Mouse (Mus musculus) embryonic facial prominence, embryonic 14.5 days (tissue): ENCODE results near the gene Ptx4. TPM values are rescaled to one million over a fixed set of nuclear protein-coding genes. Genes with fewer than 3 reads are reported as not detected.

Experiments used
- ATAC-seq: fragments of 200-750 bp; cut with Nextera tagmentation; 2 replicates; pipeline ENCODE4 v1.8.0; 2017; ENCODE audit warnings: low read depth, moderate number of reproducible peaks, moderate TSS enrichment
- DNase-seq: peaks from one replicate; pipeline ENCODE4 v3.0.0-alpha.2; 2015; ENCODE audit warnings: low spot score
- H3K27ac ChIP-seq: fragments of 300-500 bp; sonication (generic); replicated peaks from 2 replicates; pipeline ENCODE4 v1.5.1; 2014; ENCODE audit warnings: low read depth, mild to moderate bottlenecking, low read length, moderate library complexity
- H3K27me3 ChIP-seq: fragments of 300-500 bp; sonication (generic); replicated peaks from 2 replicates; pipeline ENCODE4 v1.6.1; 2014; ENCODE audit warnings: low read length; ENCODE audit not compliant: control insufficient read depth, insufficient read depth
- H3K36me3 ChIP-seq: fragments of 300-500 bp; sonication (generic); 2 replicates; pipeline ENCODE4 v1.6.1; 2014; ENCODE audit warnings: low read length, mixed read lengths; ENCODE audit not compliant: control insufficient read depth, insufficient read depth
- H3K4me1 ChIP-seq: fragments of 300-500 bp; sonication (generic); 2 replicates; pipeline ENCODE4 v1.6.1; 2014; ENCODE audit warnings: antibody characterized with exemption, low read length; ENCODE audit not compliant: control insufficient read depth, insufficient read depth
- H3K4me2 ChIP-seq: fragments of 300-500 bp; sonication (generic); 2 replicates; pipeline ENCODE4 v1.6.1; 2014; ENCODE audit warnings: low read depth, mild to moderate bottlenecking, low read length, moderate library complexity, mixed read lengths
- H3K4me3 ChIP-seq: fragments of 300-500 bp; sonication (generic); 2 replicates; pipeline ENCODE4 v1.5.1; 2014; ENCODE audit warnings: low read depth, mild to moderate bottlenecking, low read length
- H3K9ac ChIP-seq: fragments of 300-500 bp; sonication (generic); 2 replicates; pipeline ENCODE4 v1.6.1; 2014; ENCODE audit warnings: low read depth, mild to moderate bottlenecking, low read length, moderate library complexity, mixed read lengths
- H3K9me3 ChIP-seq: fragments of 300-500 bp; sonication (generic); 2 replicates; pipeline ENCODE4 v1.6.1; 2016; ENCODE audit warnings: low read length; ENCODE audit not compliant: control insufficient read depth
- WGBS: fragments of 180-500 bp; shearing (Covaris S2); extraction: QIAGEN DNeasy Blood & Tissue Kit; methylation state at CpG from one replicate; pipeline ENCODE4 v1.1.7; 2014; 5-methylcytosine and 5-hydroxymethylcytosine counted together
- polyA plus RNA-seq: library from polyadenylated mRNA; unstranded; fragments of >200 nt; fragmentation: Nextera tagmentation; extraction: Ambion mirVana; gene quantifications from 2 replicates; pipeline ENCODE4 v1.2.1, GENCODE M21; 2014

The Ptx4 gene
- polyA plus RNA-seq, 1 experiment from 2014 or later = 1.8 TPM

DNA sequence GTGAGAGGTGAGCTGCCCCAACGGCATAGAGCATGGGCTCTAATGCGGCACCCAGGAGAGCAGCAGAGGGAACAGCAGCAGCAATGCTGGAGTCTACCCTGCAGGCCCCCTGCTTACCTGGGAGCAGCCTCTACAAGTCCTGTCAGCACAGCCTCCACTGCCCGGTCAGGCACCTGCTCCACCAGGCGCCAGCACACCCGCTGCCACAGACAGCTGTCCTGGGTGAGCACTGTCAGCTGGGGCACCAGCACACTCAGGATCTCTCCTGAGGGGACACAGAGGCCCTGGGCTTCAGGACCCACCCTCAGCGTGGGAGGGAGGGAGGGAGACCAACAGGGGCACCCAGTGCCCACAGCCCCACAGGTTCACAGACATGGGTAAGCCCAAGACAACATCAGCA is 10.0 kb upstream of the Ptx4 start:
- Histone ChIP-seq H3K27ac (no peak overlapping the region), H3K36me3 (peaks cover 68% of the 10 kb centered on the region), H3K9me3 (no peaks in the 10 kb centered on the region), H3K4me2 (no peak overlapping the region), H3K9ac (no peak overlapping the region), H3K4me1 (peaks cover 5% of the 10 kb centered on the region), H3K27me3 (no peaks in the 10 kb centered on the region), H3K4me3 (no peak overlapping the region)
- no peak for DNase-seq
- ATAC-seq = no peak
- WGBS = 92% methylated on average over 6 of the region's 6 CpGs

DNA sequence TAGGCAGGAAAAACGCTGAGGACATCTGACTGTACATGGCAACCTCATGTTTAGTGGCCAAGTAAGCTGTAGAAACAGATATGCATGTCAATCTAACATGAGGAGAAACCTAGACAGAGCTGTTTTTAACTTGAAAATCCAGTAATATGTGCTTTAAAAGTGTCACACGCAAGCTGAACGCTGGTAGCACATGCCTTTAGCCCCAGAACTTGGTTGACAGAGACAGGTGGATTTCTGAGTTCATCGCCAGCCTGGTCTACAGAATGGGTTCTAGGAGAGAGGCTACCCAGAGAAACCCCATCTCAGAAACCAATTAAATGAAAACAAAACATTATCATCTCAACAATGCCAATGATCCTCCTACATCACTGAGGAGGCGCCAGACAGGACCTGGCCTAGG is 9.3 kb upstream of the Ptx4 start:
- no peak overlapping the region for H3K4me2 ChIP-seq
- H3K4me1 ChIP-seq = peaks cover 5% of the 10 kb centered on the region
- 90% methylated on average over 5 of the region's 5 CpGs for WGBS
- DNase-seq (no peak), ATAC-seq (no peak)
- H3K9me3 ChIP-seq = no peaks in the 10 kb centered on the region
- no peak overlapping the region for H3K27ac ChIP-seq
- no peak overlapping the region for H3K4me3 ChIP-seq
- H3K27me3 ChIP-seq = no peaks in the 10 kb centered on the region
- H3K9ac ChIP-seq = no peak overlapping the region
- peaks cover 62% of the 10 kb centered on the region for H3K36me3 ChIP-seq

- Histone ChIP-seq H3K9me3 (no peaks in the 10 kb centered on the region), H3K4me2 (no peak overlapping the region), H3K27ac (no peak overlapping the region), H3K4me3 (no peak overlapping the region), H3K4me1 (peaks cover 5% of the 10 kb centered on the region), H3K9ac (0 out of 2 replicates have a peak overlapping the region, but pooled peaks have one; percentile 25), H3K36me3 (peaks cover 55% of the 10 kb centered on the region), H3K27me3 (no peaks in the 10 kb centered on the region)
- ATAC-seq (no peak), DNase-seq (no peak)
- WGBS = 79% methylated on average over 8 of the region's 8 CpGs
These were observed 8.7 kb upstream of the Ptx4 start for GRCm38 (mm10) chr17:25111739-25112422.

- H3K27ac ChIP-seq = no peak overlapping the region
- H3K36me3 ChIP-seq = peaks cover 50% of the 10 kb centered on the region
- H3K4me1 ChIP-seq = peaks cover 5% of the 10 kb centered on the region
- no peaks in the 10 kb centered on the region for H3K27me3 ChIP-seq
- 72% methylated on average over 3 of the region's 3 CpGs for WGBS
- no peak overlapping the region for H3K4me3 ChIP-seq
- no peak for DNase-seq
- ATAC-seq = no peak
- no peaks in the 10 kb centered on the region for H3K9me3 ChIP-seq
- 0 out of 2 replicates have a peak overlapping the region, but pooled peaks have one; percentile 25 for H3K9ac ChIP-seq
- H3K4me2 ChIP-seq = no peak overlapping the region
These were observed 8.1 kb upstream of the Ptx4 start for GRCm38 (mm10) chr17:25112423-25112810.

GRCm38 (mm10) chr17:25114908-25115645 is 5.5 kb upstream of the Ptx4 start:
- Histone ChIP-seq H3K9ac (peak overlapping the region; percentile 80), H3K27me3 (no peaks in the 10 kb centered on the region), H3K27ac (peak overlapping the region; percentile 94), H3K4me1 (peaks cover 5% of the 10 kb centered on the region), H3K4me3 (peak overlapping the region; percentile 70), H3K9me3 (no peaks in the 10 kb centered on the region), H3K4me2 (peak overlapping the region; percentile 95), H3K36me3 (peaks cover 23% of the 10 kb centered on the region; the same call in 1 of the 2 replicates)
- ATAC-seq (peak; percentile 49), DNase-seq (peak; percentile 56)
- WGBS = 5% methylated on average over 23 of the region's 23 CpGs

DNA sequence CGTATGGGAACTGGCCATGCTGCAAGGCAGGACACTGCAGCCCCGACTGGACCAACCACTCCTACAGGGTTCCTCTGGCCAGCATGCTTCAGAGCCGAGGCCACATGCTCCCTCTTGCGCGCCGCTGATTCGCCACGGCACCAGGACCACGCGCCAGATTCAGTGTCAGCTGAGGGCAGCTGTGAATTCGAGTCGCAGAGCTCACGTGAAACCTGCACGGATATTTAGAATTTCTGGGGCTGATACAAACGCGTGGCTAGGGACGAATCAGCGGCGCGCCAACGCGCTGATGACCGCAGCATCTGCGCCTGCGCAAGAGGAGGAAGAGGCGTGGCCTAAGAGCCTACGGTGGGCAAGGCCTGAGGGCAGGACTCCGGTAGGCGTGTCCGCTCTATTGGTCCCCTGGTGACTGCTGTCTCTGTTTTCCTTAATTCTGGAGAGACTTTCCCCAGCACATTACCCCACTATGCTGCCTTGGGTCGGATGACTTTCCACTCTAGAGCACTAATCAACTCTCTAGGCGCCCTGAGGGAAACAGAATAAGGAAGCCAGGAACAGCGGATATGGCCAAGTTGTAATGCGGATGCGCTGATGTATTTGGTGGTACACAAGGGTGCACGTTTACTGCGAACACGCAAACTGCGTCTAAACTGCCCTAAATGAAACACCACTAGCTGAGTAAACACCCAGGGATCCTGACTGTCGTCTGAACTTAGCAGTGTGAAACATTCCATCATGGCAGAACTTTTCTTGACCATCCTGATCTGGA is 4.7 kb upstream of the Ptx4 start, which contains the start of gene Telo2:
Telo2 (minus strand) TSS at position 304 of the 769 bp plus-strand sequence.
- peak; percentile 96 for DNase-seq
- Histone ChIP-seq H3K27ac (peak within 1 kb of the TSS; percentile 94), H3K27me3 (no peaks in the 10 kb centered on the region), H3K4me2 (peak within 1 kb of the TSS; percentile 95), H3K9me3 (no peaks in the 10 kb centered on the region), H3K36me3 (0 out of 2 replicates have a peak, but pooled peaks cover 16% of the 10 kb centered on the region), H3K9ac (peak within 1 kb of the TSS; percentile 80), H3K4me3 (peak within 1 kb of the TSS; percentile 70), H3K4me1 (peaks cover 5% of the 10 kb centered on the region)
- ATAC-seq = peak; percentile 93
- WGBS = 6% methylated on average over 30 of the region's 40 CpGs

DNA sequence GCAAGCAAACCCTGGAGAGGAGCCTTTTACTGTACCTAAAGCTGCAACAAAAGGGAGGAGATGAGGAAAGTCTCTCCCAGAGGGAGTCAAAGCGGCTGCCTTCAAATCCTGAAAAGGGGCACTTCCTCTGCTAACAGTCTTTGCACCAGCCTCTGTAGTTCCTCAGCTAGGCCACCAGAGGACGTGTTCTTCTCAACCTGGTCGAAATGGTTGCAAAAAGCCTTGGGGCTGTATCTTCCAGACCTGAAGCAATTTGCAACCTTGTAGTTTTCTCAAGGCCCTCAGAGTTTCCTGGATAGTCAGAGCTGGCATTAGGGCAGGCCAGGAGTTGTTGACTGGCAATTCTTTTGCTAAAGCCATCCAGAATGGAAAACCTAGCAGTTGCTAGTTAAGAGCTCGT is 3.3 kb upstream of the Ptx4 start:
- Histone ChIP-seq H3K36me3 (0 out of 2 replicates have a peak, but pooled peaks cover 8% of the 10 kb centered on the region), H3K9me3 (no peaks in the 10 kb centered on the region), H3K27me3 (no peaks in the 10 kb centered on the region), H3K4me2 (no peak overlapping the region), H3K4me3 (no peak overlapping the region), H3K9ac (no peak overlapping the region), H3K4me1 (peaks cover 5% of the 10 kb centered on the region), H3K27ac (no peak overlapping the region)
- 38% methylated on average over 4 of the region's 4 CpGs for whole genome bisulfite sequencing
- ATAC-seq (no peak), DNase-seq (no peak)

DNA sequence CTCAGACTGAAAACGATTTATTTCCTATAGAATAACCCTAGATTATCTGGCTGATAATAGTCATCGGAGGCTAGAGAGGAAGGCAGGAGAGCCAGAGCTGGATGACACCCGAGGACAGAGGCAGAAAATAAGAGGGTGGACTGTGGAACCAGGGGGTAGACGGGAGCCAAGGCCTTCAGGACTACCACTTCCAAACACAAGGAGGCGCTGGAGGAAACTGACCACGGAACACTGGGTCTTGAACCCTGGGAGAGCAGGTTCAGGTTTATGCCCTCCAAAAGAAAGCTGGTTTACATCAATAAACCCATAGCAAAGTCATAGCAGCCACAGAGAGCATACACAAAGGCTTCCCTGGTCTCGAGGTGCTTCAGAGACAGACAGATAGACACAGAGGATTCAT is 3.4 kb downstream of the Ptx4 start:
- DNase-seq (no peak), ATAC-seq (no peak)
- Histone ChIP-seq H3K9me3 (no peaks in the 10 kb centered on the region), H3K4me3 (no peak overlapping the region), H3K27me3 (no peaks in the 10 kb centered on the region), H3K4me2 (no peak overlapping the region), H3K9ac (no peak overlapping the region), H3K4me1 (no peaks in the 10 kb centered on the region), H3K27ac (no peak overlapping the region), H3K36me3 (no peaks in the 10 kb centered on the region)
- WGBS = 29% methylated on average over 7 of the region's 7 CpGs
